Mouse (Mus musculus): ENCODE data around the gene Smtnl1. TPM values are rescaled to one million over a fixed set of nuclear protein-coding genes. Genes with fewer than 3 reads are reported as not detected.

Smtnl1 gene
- polyA plus RNA-seq (2014; fragmentation: Illumina TruSeq; extraction: RNeasy Lipid Tissue Mini Kit (QIAGEN cat#74804); ENCODE audit: low read depth, low replicate concordance), result not detected

DNA sequence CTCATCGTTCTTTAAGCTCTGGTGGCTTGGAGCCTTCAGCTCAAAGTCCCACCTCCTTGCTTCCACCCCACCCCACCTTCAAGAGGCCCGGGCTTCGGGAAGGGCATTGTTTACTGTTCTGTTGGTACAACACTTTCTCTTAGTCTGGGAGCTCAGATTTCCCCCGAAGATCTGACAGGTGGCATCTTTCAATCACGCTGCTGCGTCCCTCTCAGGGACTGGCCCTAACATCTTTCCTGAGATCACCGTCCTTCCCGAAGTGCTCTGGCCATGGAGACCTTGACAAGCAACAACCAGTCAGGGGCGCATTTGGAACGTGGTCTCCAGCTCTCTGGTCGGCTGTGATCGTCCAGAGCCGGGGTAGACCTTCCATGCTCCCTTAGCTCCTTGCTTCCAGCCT, at the start of gene Smtnl1:
Gene Smtnl1, minus strand, starts transcription at position 101 of the 400 bp plus-strand sequence.

DNA sequence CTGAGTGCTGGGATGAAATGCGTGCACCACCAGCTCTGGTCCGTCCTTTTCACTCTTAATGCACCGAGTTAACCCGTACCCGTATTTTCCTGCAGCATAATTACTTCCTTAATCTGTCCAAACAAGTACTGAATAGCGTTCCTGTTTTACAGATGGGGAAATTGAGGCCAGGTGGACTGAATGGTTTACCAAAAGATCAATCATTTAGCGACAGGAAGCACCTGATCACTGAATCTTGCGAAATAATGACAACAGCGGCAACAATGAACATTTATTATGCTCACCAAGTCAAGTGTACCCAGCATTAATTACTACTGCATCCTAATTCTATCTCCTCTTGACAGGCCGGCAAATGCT, 16.1 kb upstream of the Smtnl1 start, which contains the start of gene Slc43a1:
Gene Slc43a1, plus strand, starts transcription at position 258 of the 357 bp plus-strand sequence.

DNA sequence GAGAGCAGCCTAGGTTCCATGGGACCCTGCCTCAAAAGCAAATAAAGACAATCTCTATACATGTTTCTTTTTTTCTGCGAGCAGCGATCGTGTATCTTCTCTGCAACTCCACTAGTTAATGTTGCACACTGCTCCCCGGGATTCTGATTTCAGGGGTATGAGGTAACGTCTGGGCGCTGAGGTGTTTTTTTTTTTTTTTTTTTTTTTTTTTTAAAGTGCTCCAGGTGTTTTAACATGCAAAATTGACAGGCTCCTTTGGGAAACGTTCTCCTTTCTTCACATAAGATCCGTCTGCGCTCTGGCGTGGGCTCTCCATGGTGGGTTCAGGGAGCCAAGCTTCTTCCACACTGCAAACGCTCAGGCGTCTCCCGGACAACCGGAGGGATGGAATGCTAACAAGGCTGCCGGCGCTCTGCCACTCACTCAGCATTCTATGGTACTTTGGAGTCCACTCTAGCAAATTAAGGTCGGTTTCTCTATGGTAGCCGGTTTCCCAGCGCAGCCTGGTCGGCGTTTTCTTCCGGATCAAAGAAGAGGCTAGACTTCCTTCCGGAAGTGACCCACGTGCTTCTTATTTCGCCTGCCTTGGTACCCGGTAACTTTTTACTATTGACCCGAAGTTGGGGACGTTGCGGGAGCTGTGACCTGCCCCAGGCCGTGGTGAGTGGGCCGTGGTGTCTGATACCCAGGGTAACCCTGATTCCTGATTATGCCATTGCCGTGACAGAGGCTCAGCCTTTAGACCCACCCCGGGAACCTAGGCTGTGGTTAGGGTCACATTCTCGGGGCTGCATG, 4.2 kb upstream of the Smtnl1 start, which contains the start of gene Timm10:
Gene Timm10, plus strand, starts transcription at position 510 of the 795 bp plus-strand sequence.

DNA sequence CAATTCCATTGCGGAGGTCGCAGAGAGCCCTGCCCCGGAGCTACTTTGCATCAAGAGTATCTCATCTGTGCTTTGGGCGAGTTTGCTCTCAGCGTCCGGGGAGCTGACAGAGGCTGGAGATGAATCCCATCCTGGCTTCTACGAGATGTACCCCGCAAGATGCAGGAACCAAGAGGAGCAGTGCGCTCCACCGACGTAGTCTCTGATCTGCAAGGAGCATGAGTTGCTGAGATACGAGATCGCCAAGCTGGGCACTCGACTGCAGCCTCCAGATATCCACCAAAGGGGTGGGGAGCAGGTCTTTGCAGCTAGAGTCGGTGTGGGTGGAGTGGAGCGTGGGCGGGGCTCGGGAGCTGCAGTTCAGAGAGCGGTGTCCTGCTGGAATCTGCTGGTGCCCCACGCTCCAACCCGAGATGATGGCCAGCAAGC, 23.9 kb downstream of the Smtnl1 start, which contains the start of gene Ube2l6:
Gene Ube2l6, plus strand, starts transcription at position 336 of the 429 bp plus-strand sequence.

DNA sequence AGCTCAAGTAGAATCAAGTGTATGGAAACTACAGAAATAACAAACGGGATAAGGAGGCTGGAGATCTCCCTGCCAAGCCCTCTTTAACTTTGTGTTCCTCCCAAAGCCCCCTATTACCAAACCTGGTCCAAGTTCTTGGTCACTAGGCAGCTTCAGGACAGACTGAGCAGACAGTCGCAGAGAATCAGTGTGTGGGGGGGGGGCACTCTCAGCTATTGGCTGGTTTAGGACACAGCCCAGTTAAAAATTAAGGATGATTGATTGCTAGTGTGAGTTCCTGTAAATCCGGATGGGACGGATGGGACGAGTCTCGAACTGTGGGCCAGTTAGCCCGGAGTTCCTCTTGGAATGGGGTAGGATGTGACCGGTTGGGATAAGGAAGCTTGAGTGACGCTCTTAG, 47.2 kb downstream of the Smtnl1 start, which contains the start of gene Serping1:
Gene Serping1, minus strand, starts transcription at position 204 of the 400 bp plus-strand sequence.

Other genes with a start within 250 kb of the Smtnl1 start
- gene Ctnnd1, start 171.9 kb downstream of the Smtnl1 start, polyA plus RNA-seq (2014; fragmentation: Illumina TruSeq; extraction: RNeasy Lipid Tissue Mini Kit (QIAGEN cat#74804); ENCODE audit: low read depth, low replicate concordance), result 50.6 TPM
- not detected for gene Btbd18, start 163.6 kb downstream of the Smtnl1 start, polyA plus RNA-seq (2014; fragmentation: Illumina TruSeq; extraction: RNeasy Lipid Tissue Mini Kit (QIAGEN cat#74804); ENCODE audit: low read depth, low replicate concordance)
- 31.5 TPM for gene Selenoh, start 151.9 kb downstream of the Smtnl1 start, polyA plus RNA-seq (2014; fragmentation: Illumina TruSeq; extraction: RNeasy Lipid Tissue Mini Kit (QIAGEN cat#74804); ENCODE audit: low read depth, low replicate concordance)
- gene Gm28635, start 144.6 kb downstream of the Smtnl1 start, polyA plus RNA-seq (2014; fragmentation: Illumina TruSeq; extraction: RNeasy Lipid Tissue Mini Kit (QIAGEN cat#74804); ENCODE audit: low read depth, low replicate concordance), result not detected
- gene Med19, start 144.2 kb downstream of the Smtnl1 start, polyA plus RNA-seq (2014; fragmentation: Illumina TruSeq; extraction: RNeasy Lipid Tissue Mini Kit (QIAGEN cat#74804); ENCODE audit: low read depth, low replicate concordance), result 15.4 TPM
- gene Tmx2, start 143.5 kb downstream of the Smtnl1 start, polyA plus RNA-seq (2014; fragmentation: Illumina TruSeq; extraction: RNeasy Lipid Tissue Mini Kit (QIAGEN cat#74804); ENCODE audit: low read depth, low replicate concordance), result 102 TPM
- 53.7 TPM for gene Zdhhc5, start 107.5 kb downstream of the Smtnl1 start, polyA plus RNA-seq (2014; fragmentation: Illumina TruSeq; extraction: RNeasy Lipid Tissue Mini Kit (QIAGEN cat#74804); ENCODE audit: low read depth, low replicate concordance)
- gene Clp1, start 95.3 kb downstream of the Smtnl1 start, polyA plus RNA-seq (2014; fragmentation: Illumina TruSeq; extraction: RNeasy Lipid Tissue Mini Kit (QIAGEN cat#74804); ENCODE audit: low read depth, low replicate concordance), result 4.6 TPM
- gene Ypel4, start 88.6 kb downstream of the Smtnl1 start, polyA plus RNA-seq (2014; fragmentation: Illumina TruSeq; extraction: RNeasy Lipid Tissue Mini Kit (QIAGEN cat#74804); ENCODE audit: low read depth, low replicate concordance), result 2.2 TPM
- 2.0 TPM for gene Gm19426, start 79.0 kb downstream of the Smtnl1 start, polyA plus RNA-seq (2014; fragmentation: Illumina TruSeq; extraction: RNeasy Lipid Tissue Mini Kit (QIAGEN cat#74804); ENCODE audit: low read depth, low replicate concordance)
- 157 TPM for gene Serping1, start 47.2 kb downstream of the Smtnl1 start, polyA plus RNA-seq (2014; fragmentation: Illumina TruSeq; extraction: RNeasy Lipid Tissue Mini Kit (QIAGEN cat#74804); ENCODE audit: low read depth, low replicate concordance)
- 20.4 TPM for gene Ube2l6, start 23.8 kb downstream of the Smtnl1 start, polyA plus RNA-seq (2014; fragmentation: Illumina TruSeq; extraction: RNeasy Lipid Tissue Mini Kit (QIAGEN cat#74804); ENCODE audit: low read depth, low replicate concordance)
- 113 TPM for gene Timm10, start 4.3 kb upstream of the Smtnl1 start, polyA plus RNA-seq (2014; fragmentation: Illumina TruSeq; extraction: RNeasy Lipid Tissue Mini Kit (QIAGEN cat#74804); ENCODE audit: low read depth, low replicate concordance)
- gene Slc43a1, start 16.2 kb upstream of the Smtnl1 start, polyA plus RNA-seq (2014; fragmentation: Illumina TruSeq; extraction: RNeasy Lipid Tissue Mini Kit (QIAGEN cat#74804); ENCODE audit: low read depth, low replicate concordance), result 2.1 TPM
- gene Rtn4rl2, start 64.1 kb upstream of the Smtnl1 start, polyA plus RNA-seq (2014; fragmentation: Illumina TruSeq; extraction: RNeasy Lipid Tissue Mini Kit (QIAGEN cat#74804); ENCODE audit: low read depth, low replicate concordance), result 1.5 TPM
- gene Slc43a3, start 113.9 kb upstream of the Smtnl1 start, polyA plus RNA-seq (2014; fragmentation: Illumina TruSeq; extraction: RNeasy Lipid Tissue Mini Kit (QIAGEN cat#74804); ENCODE audit: low read depth, low replicate concordance), result 77.8 TPM
- not detected for gene Prg2, start 157.8 kb upstream of the Smtnl1 start, polyA plus RNA-seq (2014; fragmentation: Illumina TruSeq; extraction: RNeasy Lipid Tissue Mini Kit (QIAGEN cat#74804); ENCODE audit: low read depth, low replicate concordance)
- not detected for gene Prg3, start 165.6 kb upstream of the Smtnl1 start, polyA plus RNA-seq (2014; fragmentation: Illumina TruSeq; extraction: RNeasy Lipid Tissue Mini Kit (QIAGEN cat#74804); ENCODE audit: low read depth, low replicate concordance)
- 57.6 TPM for gene Ssrp1, start 214.6 kb upstream of the Smtnl1 start, polyA plus RNA-seq (2014; fragmentation: Illumina TruSeq; extraction: RNeasy Lipid Tissue Mini Kit (QIAGEN cat#74804); ENCODE audit: low read depth, low replicate concordance)
- gene P2rx3, start 214.8 kb upstream of the Smtnl1 start, polyA plus RNA-seq (2014; fragmentation: Illumina TruSeq; extraction: RNeasy Lipid Tissue Mini Kit (QIAGEN cat#74804); ENCODE audit: low read depth, low replicate concordance), result 1.2 TPM
- gene Tnks1bp1, start 225.4 kb upstream of the Smtnl1 start, polyA plus RNA-seq (2014; fragmentation: Illumina TruSeq; extraction: RNeasy Lipid Tissue Mini Kit (QIAGEN cat#74804); ENCODE audit: low read depth, low replicate concordance), result 28.0 TPM

Data from heart, adult 10 weeks (tissue).